Mouse (Mus musculus): Measurements from ENCODE around the gene Sec22c.

GRCm38 (mm10) chr9:121669348-121669791 lies 35.9 kb downstream of the Sec22c start:
- TF ChIP-seq POLR2A (IDR thresholded peaks at IDR 0.05; ENCODE audit: extremely low read depth, insufficient read depth, low read length) (no peak), CTCF (IDR thresholded peaks at IDR 0.05; ENCODE audit: extremely low read depth, insufficient read depth, low read length) (peak; percentile 22; the same call in 1 of the 2 replicates)
